Mouse (Mus musculus) CH12.LX (cell line): ENCODE data around the gene Hsdl1.

Experiments used
- CHD2 ChIP-seq: IDR thresholded peaks from 2 replicates; pipeline ENCODE4 v1.6.1; 2011; ENCODE audit warnings: low read length, improper control_type of control experiment
- CTCF ChIP-seq, 2 experiments: IDR thresholded peaks in 1 of 2; conservative IDR thresholded peaks in 1 of 2; 2 replicates each; pipeline ENCODE4 v1.5.1; 2011 to 2012; ENCODE audit warnings: low read depth in 2 of 2, low read length in 2 of 2, improper control_type of control experiment in 1 of 2, inconsistent platforms in 1 of 2, mild to moderate bottlenecking in 1 of 2, moderate library complexity in 1 of 2
- EP300 ChIP-seq: IDR thresholded peaks from 2 replicates; pipeline ENCODE4 v1.6.1; 2011; ENCODE audit warnings: low read length, improper control_type of control experiment
- JUND ChIP-seq: conservative IDR thresholded peaks from 2 replicates; pipeline ENCODE4 v1.6.1; 2011; ENCODE audit warnings: low read depth, low read length, improper control_type of control experiment
- MAZ ChIP-seq: IDR thresholded peaks from 2 replicates; pipeline ENCODE4 v1.6.1; 2012; ENCODE audit warnings: low read depth, mild to moderate bottlenecking, inconsistent platforms, low read length, improper control_type of control experiment, moderate library complexity
- MXI1 ChIP-seq: IDR thresholded peaks from 2 replicates; pipeline ENCODE4 v1.6.1; 2011; ENCODE audit warnings: mild to moderate bottlenecking, low read depth, low read length, improper control_type of control experiment
- RAD21 ChIP-seq: IDR thresholded peaks from 2 replicates; pipeline ENCODE4 v1.6.1; 2011; ENCODE audit warnings: low read depth, mild to moderate bottlenecking, low read length, improper control_type of control experiment, moderate library complexity
- SMC3 ChIP-seq: IDR thresholded peaks from 2 replicates; pipeline ENCODE4 v1.6.1; 2011; ENCODE audit warnings: low read depth, low read length, improper control_type of control experiment
- TBP ChIP-seq: conservative IDR thresholded peaks from 2 replicates; pipeline ENCODE4 v1.6.1; 2011; ENCODE audit warnings: low read depth, low read length, improper control_type of control experiment
- UBTF ChIP-seq: IDR thresholded peaks from 2 replicates; pipeline ENCODE4 v1.6.1; 2012; ENCODE audit warnings: low read depth, mild to moderate bottlenecking, inconsistent platforms, low read length, improper control_type of control experiment, moderate library complexity

DNA sequence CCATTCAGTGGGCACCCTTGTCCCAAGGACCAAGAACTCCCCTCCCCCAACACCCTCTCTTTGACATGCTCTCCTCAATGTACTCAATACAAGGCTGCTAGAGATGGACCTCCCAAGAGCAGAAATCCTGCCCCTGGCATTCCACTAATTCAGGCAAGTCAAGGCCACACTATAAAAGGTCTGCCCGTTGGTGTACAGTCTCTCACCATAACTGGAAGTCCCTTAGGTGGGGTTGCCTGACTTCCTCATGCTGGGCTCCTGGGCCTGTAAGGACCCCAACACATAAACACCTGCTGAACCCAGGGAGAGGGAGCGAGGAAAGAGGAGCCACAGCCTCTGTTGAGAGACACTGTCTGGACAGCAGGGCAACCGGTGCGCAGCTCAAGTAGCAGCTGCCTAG, 28.8 kb upstream of the Hsdl1 start:
- no peak for TF ChIP-seq CTCF (conservative IDR thresholded peaks at IDR 0.05 in 1 of 2, IDR thresholded peaks at IDR 0.05 in 1 of 2; ENCODE audit: low read depth in 2 of 2, low read length in 2 of 2)
- no peak for TF ChIP-seq MXI1
- no peak for TF ChIP-seq CHD2
- TF ChIP-seq UBTF: no peak
- TF ChIP-seq SMC3: no peak
- TF ChIP-seq RAD21: no peak
- TF ChIP-seq JUND: no peak
- no peak for TF ChIP-seq TBP
- TF ChIP-seq MAZ: no peak
- no peak for TF ChIP-seq EP300
